Mouse (Mus musculus): ENCODE data around the gene Vipr2.

- TF ChIP-seq CTCF (IDR thresholded peaks at IDR 0.05): no peak
- TF ChIP-seq EP300 (IDR thresholded peaks at IDR 0.05; ENCODE audit: insufficient read depth, low read depth, low read length): no peak
- TF ChIP-seq POLR2A (IDR thresholded peaks at IDR 0.05; ENCODE audit: insufficient read depth, low read depth, low read length): no peak
Observed at GRCm38 (mm10) chr12:116193952-116194351, 116.4 kb downstream of the Vipr2 start.

All from heart, adult 2 months (tissue).